Mouse (Mus musculus): ENCODE measurements around the gene Scaper. TPM values are rescaled to one million over a fixed set of nuclear protein-coding genes. Genes with fewer than 3 reads are reported as not detected.

Scaper gene
- polyA plus RNA-seq, 1 experiment, result 1.5 TPM

GRCm38 (mm10) chr9:55525716-55526115 is 412.2 kb downstream of the Scaper start:
- TF ChIP-seq POLR2A (IDR thresholded peaks at IDR 0.05; ENCODE audit: insufficient read length, low read depth) (no peak), MAX (IDR thresholded peaks at IDR 0.05; ENCODE audit: low read depth) (no peak), MYOG (IDR thresholded peaks at IDR 0.05; ENCODE audit: control insufficient read depth in 1 of 3, insufficient read depth in 1 of 3, insufficient read length in 2 of 3, low read depth in 2 of 3) (no peak), CEBPB (IDR thresholded peaks at IDR 0.05; ENCODE audit: insufficient read depth, poor library complexity, severe bottlenecking) (no peak)
- Histone ChIP-seq H3K4me3 (no peak overlapping the region), H3K79me2 (ENCODE audit: control insufficient read depth, insufficient read depth) (no peaks in the 10 kb centered on the region), H3K4me2 (ENCODE audit: low read depth) (no peak overlapping the region), H3K27me3 (ENCODE audit: control insufficient read depth, insufficient read depth, insufficient read length) (peaks cover 17% of the 10 kb centered on the region), H3ac (ENCODE audit: control insufficient read depth, insufficient read length) (no peak overlapping the region), H3K36me3 (ENCODE audit: control insufficient read depth, insufficient read depth) (no peaks in the 10 kb centered on the region)

- H3K4me2 ChIP-seq (ENCODE audit: low read depth), result peak within 1 kb of the TSS; percentile 92
- peaks cover 33% of the 10 kb centered on the region for H3K79me2 ChIP-seq (ENCODE audit: control insufficient read depth, insufficient read depth)
- peak within 1 kb of the TSS; percentile 73 for H3K4me3 ChIP-seq
- H3K36me3 ChIP-seq (ENCODE audit: control insufficient read depth, insufficient read depth), result no peaks in the 10 kb centered on the region
- TF ChIP-seq MAX (IDR thresholded peaks at IDR 0.05; ENCODE audit: low read depth) (no peak), SRF (IDR thresholded peaks at IDR 0.05; ENCODE audit: control insufficient read depth, insufficient read length, low read depth) (no peak), POLR2A (IDR thresholded peaks at IDR 0.05; ENCODE audit: insufficient read length, low read depth) (peak; percentile 55), USF1 (IDR thresholded peaks at IDR 0.05; ENCODE audit: low read depth) (no peak), CEBPB (IDR thresholded peaks at IDR 0.05; ENCODE audit: insufficient read depth, poor library complexity, severe bottlenecking) (no peak), MYOD1 (IDR thresholded peaks at IDR 0.05; ENCODE audit: control insufficient read depth in 1 of 3, insufficient read length in 2 of 3, low read depth in 2 of 3) (peak in 1 of 3 experiments; percentile 33), TCF12 (IDR thresholded peaks at IDR 0.05; ENCODE audit: insufficient read depth, poor library complexity, severe bottlenecking) (no peak), E2F4 (IDR thresholded peaks at IDR 0.05; ENCODE audit: insufficient read depth) (no peak), MYOG (IDR thresholded peaks at IDR 0.05; ENCODE audit: control insufficient read depth in 1 of 3, insufficient read depth in 1 of 3, insufficient read length in 2 of 3, low read depth in 2 of 3) (peak in 1 of 3 experiments; percentile 36), POLR2AphosphoS2 (IDR thresholded peaks at IDR 0.05; ENCODE audit: insufficient read length, low read depth) (no peak), TCF3 (IDR thresholded peaks at IDR 0.05; ENCODE audit: insufficient read length, low read depth) (no peak), REST (IDR thresholded peaks at IDR 0.05; ENCODE audit: insufficient read depth, insufficient read length) (no peak)
- peak within 1 kb of the TSS; percentile 46 for H3ac ChIP-seq (ENCODE audit: control insufficient read depth, insufficient read length)
- no peaks in the 10 kb centered on the region for H3K27me3 ChIP-seq (ENCODE audit: control insufficient read depth, insufficient read depth, insufficient read length)
Measured at GRCm38 (mm10) chr9:55512027-55512543, 425.8 kb downstream of the Scaper start, which contains the start of gene Etfa. Gene Etfa, minus strand, starts transcription at chr9:55512243.

- no peaks in the 10 kb centered on the region for H3K36me3 ChIP-seq (ENCODE audit: control insufficient read depth, insufficient read depth)
- peak overlapping the region; percentile 73 for H3K4me3 ChIP-seq
- H3K4me2 ChIP-seq (ENCODE audit: low read depth), result peak overlapping the region; percentile 82
- peaks cover 37% of the 10 kb centered on the region for H3K79me2 ChIP-seq (ENCODE audit: control insufficient read depth, insufficient read depth)
- no peaks in the 10 kb centered on the region for H3K27me3 ChIP-seq (ENCODE audit: control insufficient read depth, insufficient read depth, insufficient read length)
- peak overlapping the region; percentile 46 for H3ac ChIP-seq (ENCODE audit: control insufficient read depth, insufficient read length)
- no peak for TF ChIP-seq POLR2AphosphoS2 (IDR thresholded peaks at IDR 0.05; ENCODE audit: insufficient read length, low read depth)
- TF ChIP-seq POLR2A (IDR thresholded peaks at IDR 0.05; ENCODE audit: insufficient read length, low read depth), result no peak
Measured at GRCm38 (mm10) chr9:55511521-55511993, 426.4 kb downstream of the Scaper start.

GRCm38 (mm10) chr9:55510651-55511235 is 427.2 kb downstream of the Scaper start:
- H3K4me2 ChIP-seq (ENCODE audit: low read depth), result peak overlapping the region; percentile 82
- H3ac ChIP-seq (ENCODE audit: control insufficient read depth, insufficient read length), result peak overlapping the region; percentile 46
- peaks cover 37% of the 10 kb centered on the region for H3K79me2 ChIP-seq (ENCODE audit: control insufficient read depth, insufficient read depth)
- TF ChIP-seq TCF3 (IDR thresholded peaks at IDR 0.05; ENCODE audit: insufficient read length, low read depth) (no peak), MYOG (IDR thresholded peaks at IDR 0.05; ENCODE audit: control insufficient read depth in 1 of 3, insufficient read depth in 1 of 3, insufficient read length in 2 of 3, low read depth in 2 of 3) (no peak), TCF12 (IDR thresholded peaks at IDR 0.05; ENCODE audit: insufficient read depth, poor library complexity, severe bottlenecking) (no peak), REST (IDR thresholded peaks at IDR 0.05; ENCODE audit: insufficient read depth, insufficient read length) (no peak), USF1 (IDR thresholded peaks at IDR 0.05; ENCODE audit: low read depth) (no peak)
- H3K27me3 ChIP-seq (ENCODE audit: control insufficient read depth, insufficient read depth, insufficient read length), result no peaks in the 10 kb centered on the region
- H3K36me3 ChIP-seq (ENCODE audit: control insufficient read depth, insufficient read depth), result no peaks in the 10 kb centered on the region
- H3K4me3 ChIP-seq, result peak overlapping the region; percentile 73

- no peak for TF ChIP-seq E2F4 (IDR thresholded peaks at IDR 0.05; ENCODE audit: insufficient read depth)
- no peak for TF ChIP-seq SRF (IDR thresholded peaks at IDR 0.05; ENCODE audit: control insufficient read depth, insufficient read length, low read depth)
- no peak for TF ChIP-seq CEBPB (IDR thresholded peaks at IDR 0.05; ENCODE audit: insufficient read depth, poor library complexity, severe bottlenecking)
- no peak for TF ChIP-seq POLR2A (IDR thresholded peaks at IDR 0.05; ENCODE audit: insufficient read length, low read depth)
- no peak for TF ChIP-seq MYOD1 (IDR thresholded peaks at IDR 0.05; ENCODE audit: control insufficient read depth in 1 of 3, insufficient read length in 2 of 3, low read depth in 2 of 3)
- no peak for TF ChIP-seq TCF3 (IDR thresholded peaks at IDR 0.05; ENCODE audit: insufficient read length, low read depth)
- TF ChIP-seq TCF12 (IDR thresholded peaks at IDR 0.05; ENCODE audit: insufficient read depth, poor library complexity, severe bottlenecking), result no peak
- no peak for TF ChIP-seq MAX (IDR thresholded peaks at IDR 0.05; ENCODE audit: low read depth)
- TF ChIP-seq MYOG (IDR thresholded peaks at IDR 0.05; ENCODE audit: control insufficient read depth in 1 of 3, insufficient read depth in 1 of 3, insufficient read length in 2 of 3, low read depth in 2 of 3), result no peak
- no peak for TF ChIP-seq USF1 (IDR thresholded peaks at IDR 0.05; ENCODE audit: low read depth)
- TF ChIP-seq POLR2AphosphoS2 (IDR thresholded peaks at IDR 0.05; ENCODE audit: insufficient read length, low read depth), result no peak
- Histone ChIP-seq H3K4me2 (ENCODE audit: low read depth) (no peak overlapping the region), H3K79me2 (ENCODE audit: control insufficient read depth, insufficient read depth) (peaks cover 44% of the 10 kb centered on the region), H3K27me3 (ENCODE audit: control insufficient read depth, insufficient read depth, insufficient read length) (no peaks in the 10 kb centered on the region), H3K36me3 (ENCODE audit: control insufficient read depth, insufficient read depth) (no peaks in the 10 kb centered on the region), H3ac (ENCODE audit: control insufficient read depth, insufficient read length) (no peak overlapping the region), H3K4me3 (no peak overlapping the region)
Measured at GRCm38 (mm10) chr9:55509731-55510130, 428.2 kb downstream of the Scaper start.

All from myocyte (in vitro differentiated cells).